8 mouse cellular contexts compared by ENCODE assay signal in genomic region chr9:120577133-120577651, GRCm38 (mm10). TPM values are rescaled to one million over a fixed set of nuclear protein-coding genes. Genes with fewer than 3 reads are reported as not detected.
DNase-seq lines count a peak whose midpoint lies in the region; ATAC-seq and TF ChIP-seq lines count a peak whose summit lies in the region.

No protein-coding gene starts in this region.

- H3K27me3 ChIP-seq in forebrain, embryonic 15.5 days = no peaks in the 10 kb centered on the region
- H3K27me3 ChIP-seq in lung, embryonic 14.5 days (ENCODE audit: insufficient read depth, low read length) = no peaks in the 10 kb centered on the region
- no peaks in the 10 kb centered on the region for H3K27me3 ChIP-seq in thymus, adult 2 months (ENCODE audit: control insufficient read depth, insufficient read depth, low read length)

- TF ChIP-seq POLR2A in olfactory bulb, adult 2 months (IDR thresholded peaks at IDR 0.05; ENCODE audit: insufficient read depth, low read depth, low read length) = peak; percentile 87
- TF ChIP-seq POLR2A in thymus, adult 2 months (IDR thresholded peaks at IDR 0.05; ENCODE audit: control insufficient read depth, extremely low read depth, insufficient read depth, low read length, poor library complexity) = peak; percentile 70; the same call in 1 of the 2 replicates

- peak overlapping the region; percentile 83 for H3K4me3 ChIP-seq in forebrain, embryonic 15.5 days
- H3K4me3 ChIP-seq in layer of hippocampus, adult 2 months = peak overlapping the region; percentile 69
- H3K4me3 ChIP-seq in lung, embryonic 14.5 days (ENCODE audit: low read depth, low read length) = peak overlapping the region; percentile 69
- H3K4me3 ChIP-seq in olfactory bulb, adult 2 months (ENCODE audit: insufficient read depth, low read depth, low read length) = peak overlapping the region; percentile 81
- peak overlapping the region; percentile 65 for H3K4me3 ChIP-seq in thymus, adult 2 months (ENCODE audit: control insufficient read depth, insufficient read depth, low read length)

- peak overlapping the region; percentile 94 for H3K4me2 ChIP-seq in forebrain, embryonic 15.5 days (replicated peaks)
- H3K4me2 ChIP-seq in lung, embryonic 14.5 days = peak overlapping the region; percentile 92

- peak overlapping the region; percentile 73 for H3K27ac ChIP-seq in forebrain, embryonic 15.5 days (replicated peaks)
- peak overlapping the region; percentile 92 for H3K27ac ChIP-seq in layer of hippocampus, adult 2 months
- H3K27ac ChIP-seq in lung, embryonic 14.5 days (ENCODE audit: low read depth) = peak overlapping the region; percentile 13; the same call in 1 of the 2 replicates
- peak overlapping the region; percentile 78 for H3K27ac ChIP-seq in olfactory bulb, adult 2 months (ENCODE audit: insufficient read depth, low read depth, low read length)
- H3K27ac ChIP-seq in thymus, adult 2 months (ENCODE audit: control insufficient read depth, insufficient read depth, low read length) = peak overlapping the region; percentile 23

- H3K9ac ChIP-seq in forebrain, embryonic 15.5 days (replicated peaks) = peak overlapping the region; percentile 95
- peak overlapping the region; percentile 88 for H3K9ac ChIP-seq in lung, embryonic 14.5 days

- DNase-seq in ES-CJ7 (ENCODE audit: low read depth, low spot score) = peak; percentile 99
- peak; percentile 82 for DNase-seq in cerebellum, adult 11 months
- peak; percentile 80 to 83 for DNase-seq in heart, postnatal 36 days
- peak; percentile 85 to 87 for DNase-seq in layer of hippocampus, adult 2 months (ENCODE audit: low spot score in 2 of 2)
- peak; percentile 98 for DNase-seq in lung, embryonic 14.5 days
- peak; percentile 83 for DNase-seq in thymus, adult 2 months

- intact Hi-C loops in heart, postnatal 36 days (cut with DNase I) = no loop called here

- TF ChIP-seq CTCF in layer of hippocampus, adult 2 months (conservative IDR thresholded peaks at IDR 0.05) = 0 out of 2 replicates have a peak, but pooled peaks have one; percentile 11
- TF ChIP-seq CTCF in lung, embryonic 14.5 days (IDR thresholded peaks at IDR 0.05; ENCODE audit: low read depth) = no peak
- no peak for TF ChIP-seq CTCF in olfactory bulb, adult 2 months (IDR thresholded peaks at IDR 0.05; ENCODE audit: insufficient read depth, low read depth, low read length)
- TF ChIP-seq CTCF in thymus, adult 2 months (IDR thresholded peaks at IDR 0.05; ENCODE audit: borderline replicate concordance, control insufficient read depth, extremely low read depth, insufficient read depth, low read length, poor library complexity) = peak; percentile 50; the same call in 1 of the 2 replicates

- peak; percentile 93 for ATAC-seq in forebrain, embryonic 15.5 days (replicated peaks)
- ATAC-seq in lung, embryonic 14.5 days (ENCODE audit: insufficient read depth) = peak; percentile 93

- WGBS in forebrain, embryonic 15.5 days = under 1% methylated on average over 43 of the region's 43 CpGs
- WGBS in lung, embryonic 14.5 days = 1% methylated on average over 43 of the region's 43 CpGs
- WGBS in olfactory bulb, adult 2 months = under 1% methylated on average over 43 of the region's 43 CpGs
- under 1% methylated on average over 43 of the region's 43 CpGs for WGBS in thymus, adult 2 months

- no peaks in the 10 kb centered on the region for H3K9me3 ChIP-seq in forebrain, embryonic 15.5 days
- no peaks in the 10 kb centered on the region for H3K9me3 ChIP-seq in lung, embryonic 14.5 days (ENCODE audit: low read depth, low read length)

- H3K36me3 ChIP-seq in forebrain, embryonic 15.5 days = peaks cover 37% of the 10 kb centered on the region
- H3K36me3 ChIP-seq in lung, embryonic 14.5 days (ENCODE audit: insufficient read depth) = peaks cover 41% of the 10 kb centered on the region
- peaks cover 21% of the 10 kb centered on the region for H3K36me3 ChIP-seq in thymus, adult 2 months (ENCODE audit: control insufficient read depth, insufficient read depth, low read length)

- peaks cover 27% of the 10 kb centered on the region for H3K4me1 ChIP-seq in forebrain, embryonic 15.5 days
- H3K4me1 ChIP-seq in lung, embryonic 14.5 days (ENCODE audit: insufficient read depth) = no peaks in the 10 kb centered on the region
- peaks cover 8% of the 10 kb centered on the region for H3K4me1 ChIP-seq in olfactory bulb, adult 2 months (ENCODE audit: control insufficient read depth, insufficient read depth, low read length)
- H3K4me1 ChIP-seq in thymus, adult 2 months (replicated peaks; ENCODE audit: control insufficient read depth, insufficient read depth, low read length) = peaks cover 18% of the 10 kb centered on the region

RNA-seq across cellular contexts. Expression of gene Rpl14, which starts 5.9 kb away (rescaled TPM):
- polyA plus RNA-seq in forebrain, embryonic 15.5 days (2015; fragmentation: Nextera tagmentation; extraction: Ambion mirVana) = 406 and 432 TPM in 2 replicates
- 100 to 1,000 TPM; 283 to 295 TPM for total RNA-seq in heart, postnatal 36 days (2021)
- total RNA-seq in layer of hippocampus, adult 2 months (2021) = 100 to 1,000 TPM; 318 to 323 TPM
- polyA plus RNA-seq in lung, embryonic 14.5 days (2014; fragmentation: Nextera tagmentation; extraction: Ambion mirVana) = 1,001 and 1,027 TPM in 2 replicates
- 808 TPM in 1 of 2 replicates, not detected in the other for polyA plus RNA-seq in olfactory bulb, adult 2 months (2012; ENCODE audit: insufficient read depth, insufficient read length, low replicate concordance, missing spikeins)
- polyA plus RNA-seq in thymus, adult 2 months (2012; rRNA removed) = 585 and 677 TPM in 2 replicates

RNA-seq across cellular contexts. Expression of gene Entpd3, which starts 37.6 kb away (rescaled TPM):
- polyA plus RNA-seq in forebrain, embryonic 15.5 days (2015; fragmentation: Nextera tagmentation; extraction: Ambion mirVana) = 1.5 and 1.9 TPM in 2 replicates
- total RNA-seq in heart, postnatal 36 days (2021) = not detected
- total RNA-seq in layer of hippocampus, adult 2 months (2021) = 1 to 10 TPM; 7.6 to 7.7 TPM
- 14.9 TPM in 2 replicates for polyA plus RNA-seq in lung, embryonic 14.5 days (2014; fragmentation: Nextera tagmentation; extraction: Ambion mirVana)
- polyA plus RNA-seq in olfactory bulb, adult 2 months (2012; ENCODE audit: insufficient read depth, insufficient read length, low replicate concordance, missing spikeins) = not detected in 2 replicates
- polyA plus RNA-seq in thymus, adult 2 months (2012; rRNA removed) = 2.0 TPM in 2 replicates

Comparison
In these comparisons a context has a peak if more than half of its experiments do, and no peak if none do; other contexts are left out.
1. Peak in every context shown above with its lines: DNase-seq, ATAC-seq, H3K4me3 ChIP-seq and H3K27ac ChIP-seq.
2. H3K27ac ChIP-seq: peak in every context shown above with its lines; median percentile 92 in layer of hippocampus, adult 2 months; 78 in olfactory bulb, adult 2 months; 73 in forebrain, embryonic 15.5 days; 23 in thymus, adult 2 months; 13 in lung, embryonic 14.5 days.
3. CTCF ChIP-seq: peak in layer of hippocampus, adult 2 months (single experiment) and thymus, adult 2 months (single experiment); none in lung, embryonic 14.5 days (single experiment) and olfactory bulb, adult 2 months (single experiment).